Mouse (Mus musculus) intestine, embryonic 14.5 days (tissue): ENCODE measurements around the gene Ms4a5. TPM values are rescaled to one million over a fixed set of nuclear protein-coding genes. Genes with fewer than 3 reads are reported as not detected.

ENCODE experiments used
- ATAC-seq: fragments of 200-750 bp; cut with Nextera tagmentation; replicated peaks from 2 replicates; pipeline ENCODE4 v1.8.0; 2017; ENCODE audit warnings: low read depth, moderate number of reproducible peaks, moderate TSS enrichment, moderate library complexity; ENCODE audit not compliant: low FRiP score, low TSS enrichment
- DNase-seq: peaks from one replicate; pipeline ENCODE4 v3.0.0-alpha.2; 2018; ENCODE audit warnings: low spot score
- H3K27ac ChIP-seq: fragments of 300-500 bp; sonication (generic); 2 replicates; pipeline ENCODE4 v1.5.1; 2014; ENCODE audit warnings: low read depth, mild to moderate bottlenecking, control low read depth
- H3K27me3 ChIP-seq: fragments of 300-500 bp; sonication (generic); replicated peaks from 2 replicates; pipeline ENCODE4 v1.6.1; 2014; ENCODE audit warnings: low read length, control low read depth; ENCODE audit not compliant: control insufficient read depth, insufficient read depth
- H3K36me3 ChIP-seq: fragments of 300-500 bp; sonication (generic); 2 replicates; pipeline ENCODE4 v1.6.1; 2014; ENCODE audit warnings: low read length, control low read depth; ENCODE audit not compliant: control insufficient read depth, insufficient read depth
- H3K4me1 ChIP-seq: fragments of 300-500 bp; sonication (generic); replicated peaks from 2 replicates; pipeline ENCODE4 v1.6.1; 2014; ENCODE audit warnings: low read length, control low read depth, mixed read lengths; ENCODE audit not compliant: control insufficient read depth, insufficient read depth
- H3K4me2 ChIP-seq: fragments of 300-500 bp; sonication (generic); 2 replicates; pipeline ENCODE4 v1.6.1; 2014; ENCODE audit warnings: low read length
- H3K4me3 ChIP-seq: fragments of 300-500 bp; sonication (generic); 2 replicates; pipeline ENCODE4 v1.5.1; 2014; ENCODE audit warnings: low read depth, low read length, control low read depth, mixed read lengths
- H3K9ac ChIP-seq: fragments of 300-500 bp; sonication (generic); 2 replicates; pipeline ENCODE4 v1.6.1; 2014; ENCODE audit warnings: mild to moderate bottlenecking, low read length
- H3K9me3 ChIP-seq: fragments of 300-500 bp; sonication (generic); 2 replicates; pipeline ENCODE4 v1.6.1; 2016; ENCODE audit warnings: low read length, control low read depth; ENCODE audit not compliant: control insufficient read depth
- WGBS: fragments of 180-500 bp; shearing (Covaris S2); extraction: QIAGEN DNeasy Blood & Tissue Kit; methylation state at CpG from one replicate; pipeline ENCODE4 v1.1.7; 2014; 5-methylcytosine and 5-hydroxymethylcytosine counted together
- polyA plus RNA-seq: library from polyadenylated mRNA; unstranded; fragments of >200 nt; fragmentation: Nextera tagmentation; extraction: Ambion mirVana; gene quantifications from 2 replicates; pipeline ENCODE4 v1.2.1, GENCODE M21; 2014

The Ms4a5 gene
- polyA plus RNA-seq, 1 experiment from 2014 or later: not detected

DNA sequence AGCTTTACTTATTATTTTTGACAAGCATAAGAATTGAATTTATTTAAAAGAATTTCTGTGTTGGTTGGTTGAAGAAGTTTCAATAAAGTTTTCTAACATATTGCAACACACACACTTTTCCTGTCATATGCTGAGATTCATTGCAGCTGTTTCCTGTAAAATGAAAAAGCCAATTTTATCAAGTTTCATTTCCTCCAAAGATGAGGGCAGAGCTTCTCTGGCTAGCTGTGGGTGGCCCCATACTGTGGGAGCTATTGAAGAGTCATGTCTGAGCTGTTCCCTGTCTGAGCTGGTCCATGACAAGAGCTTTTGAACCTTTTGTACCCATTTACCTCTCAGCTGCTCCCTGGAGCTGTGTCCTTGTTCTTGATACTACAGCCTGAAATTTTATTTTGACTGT, 39.4 kb downstream of the Ms4a5 start:
- Histone ChIP-seq H3K4me2 (no peak overlapping the region), H3K9ac (no peak overlapping the region), H3K27ac (no peak overlapping the region), H3K4me3 (no peak overlapping the region), H3K4me1 (no peaks in the 10 kb centered on the region), H3K27me3 (no peaks in the 10 kb centered on the region), H3K36me3 (no peaks in the 10 kb centered on the region), H3K9me3 (no peaks in the 10 kb centered on the region)
- DNase-seq (no peak), ATAC-seq (no peak)

DNA sequence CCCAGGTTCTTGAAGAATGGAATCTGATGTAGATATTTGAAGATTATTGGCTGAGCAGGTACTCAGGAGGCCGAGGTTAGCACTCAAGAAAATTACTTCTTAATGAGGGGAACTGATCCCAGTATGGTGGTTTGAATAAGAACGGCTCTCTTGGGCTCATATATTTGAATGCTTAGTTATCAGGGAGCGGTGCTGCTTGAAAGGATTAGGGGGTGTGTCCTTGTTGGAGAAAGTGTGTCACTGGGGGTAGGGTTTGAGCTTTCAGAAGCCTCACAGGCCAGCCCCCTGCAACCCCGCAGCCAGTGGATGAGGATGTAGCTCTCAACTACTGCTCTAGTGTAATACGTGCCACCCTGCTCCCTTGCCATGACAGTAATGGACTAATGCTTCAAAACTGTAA, 41.1 kb downstream of the Ms4a5 start:
- Histone ChIP-seq H3K27ac (no peak overlapping the region), H3K27me3 (no peaks in the 10 kb centered on the region), H3K4me2 (no peak overlapping the region), H3K9ac (no peak overlapping the region), H3K4me1 (no peaks in the 10 kb centered on the region), H3K9me3 (no peaks in the 10 kb centered on the region), H3K4me3 (no peak overlapping the region), H3K36me3 (no peaks in the 10 kb centered on the region)
- WGBS: 71% methylated on average over 5 of the region's 5 CpGs
- DNase-seq (no peak), ATAC-seq (no peak)

DNA sequence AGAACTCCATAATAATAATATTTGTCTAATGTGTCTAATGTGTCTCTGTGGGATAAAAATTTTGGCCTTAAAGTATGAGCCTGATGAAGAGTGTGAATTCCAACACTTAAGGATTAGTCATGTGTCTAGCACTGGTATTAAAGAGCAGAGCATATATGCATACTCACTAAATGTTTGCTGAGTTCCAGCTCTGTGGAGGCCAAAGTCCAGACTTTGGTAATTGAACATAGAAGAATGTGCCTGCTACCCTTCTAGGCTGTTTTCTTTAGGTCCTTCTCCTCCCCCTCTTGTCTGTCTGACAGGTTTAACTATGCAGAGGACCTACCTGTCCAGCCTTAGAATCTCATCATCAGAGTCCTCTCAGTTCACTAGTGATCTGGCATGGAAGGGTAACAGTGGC, 47.9 kb downstream of the Ms4a5 start:
- H3K9me3 ChIP-seq: no peaks in the 10 kb centered on the region
- H3K27ac ChIP-seq: peak overlapping the region; percentile 76
- no peak overlapping the region for H3K4me2 ChIP-seq
- H3K36me3 ChIP-seq: no peaks in the 10 kb centered on the region
- DNase-seq: no peak
- no peaks in the 10 kb centered on the region for H3K4me1 ChIP-seq
- 0 out of 2 replicates have a peak, but pooled peaks have one; percentile 19 for ATAC-seq
- no peak overlapping the region for H3K9ac ChIP-seq
- H3K27me3 ChIP-seq: no peaks in the 10 kb centered on the region
- H3K4me3 ChIP-seq: no peak overlapping the region

DNA sequence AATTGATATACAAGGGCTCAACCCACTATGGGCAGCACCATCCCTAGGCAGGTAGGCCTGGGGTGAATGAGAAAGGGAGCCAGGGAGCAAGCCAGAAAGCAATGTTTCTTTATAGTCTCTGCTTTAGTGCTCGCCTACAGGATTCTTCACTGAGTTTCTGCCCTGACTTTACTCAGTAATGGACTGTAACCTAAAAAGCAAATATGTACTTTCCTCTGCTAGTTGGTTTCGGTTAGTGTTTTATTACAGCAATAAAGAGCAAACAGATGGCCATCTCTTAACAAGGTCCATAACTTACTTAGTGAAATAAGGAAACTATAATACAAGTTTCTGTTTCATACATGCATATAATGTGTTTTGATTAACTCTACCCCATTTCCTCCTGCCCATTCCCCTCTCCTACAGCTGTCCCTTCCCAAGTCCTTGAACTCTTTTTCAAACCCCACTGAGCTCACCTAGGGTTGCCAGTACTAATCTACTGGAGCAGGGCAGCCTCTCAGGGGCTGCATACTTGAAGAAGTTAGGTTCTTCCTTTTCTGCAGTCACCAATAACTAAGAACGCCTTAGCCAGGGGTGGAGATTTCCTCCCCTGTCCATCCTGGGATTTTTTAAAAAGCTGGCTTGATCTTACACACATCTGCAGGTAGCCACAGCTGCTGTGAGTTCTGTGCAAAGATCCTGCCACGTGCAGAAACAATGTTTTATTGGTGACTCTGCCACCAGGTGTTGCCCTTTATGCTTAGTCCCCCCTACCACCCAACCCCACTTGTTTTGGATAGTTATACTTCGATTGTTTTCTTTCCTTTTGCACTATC, 48.5 kb downstream of the Ms4a5 start:
- no peaks in the 10 kb centered on the region for H3K4me1 ChIP-seq
- no peaks in the 10 kb centered on the region for H3K9me3 ChIP-seq
- no peaks in the 10 kb centered on the region for H3K36me3 ChIP-seq
- 51% methylated on average over 5 of the region's 5 CpGs for WGBS
- H3K4me3 ChIP-seq: no peak overlapping the region
- DNase-seq: peak; percentile 51
- no peaks in the 10 kb centered on the region for H3K27me3 ChIP-seq
- H3K27ac ChIP-seq: peak overlapping the region; percentile 76
- peak; percentile 85 for ATAC-seq
- no peak overlapping the region for H3K9ac ChIP-seq
- H3K4me2 ChIP-seq: no peak overlapping the region

DNA sequence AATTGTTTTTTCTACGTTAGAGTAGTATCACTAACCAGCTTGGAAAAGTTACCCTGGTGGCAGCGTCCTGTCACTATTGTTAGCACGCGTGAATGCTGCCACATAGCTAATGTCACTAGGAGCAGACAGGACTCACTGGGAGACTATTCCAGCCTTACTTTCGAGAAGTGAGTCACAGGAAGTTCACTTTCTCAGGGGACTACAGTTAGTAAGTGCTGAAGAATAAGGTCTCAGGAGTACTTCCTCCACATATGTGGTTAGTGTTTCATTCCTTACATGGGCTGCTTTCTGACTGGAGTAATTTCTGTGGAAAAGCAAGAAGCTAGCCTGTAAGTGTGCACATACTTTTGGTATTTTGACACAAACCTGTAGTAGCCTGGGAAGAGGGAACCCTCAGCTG, 49.4 kb downstream of the Ms4a5 start:
- Histone ChIP-seq H3K4me1 (no peaks in the 10 kb centered on the region), H3K36me3 (no peaks in the 10 kb centered on the region), H3K27ac (peak overlapping the region; percentile 76), H3K4me3 (no peak overlapping the region), H3K4me2 (no peak overlapping the region), H3K27me3 (no peaks in the 10 kb centered on the region), H3K9ac (no peak overlapping the region), H3K9me3 (no peaks in the 10 kb centered on the region)
- DNase-seq (no peak), ATAC-seq (no peak)
- 81% methylated on average over 5 of the region's 5 CpGs for WGBS

DNA sequence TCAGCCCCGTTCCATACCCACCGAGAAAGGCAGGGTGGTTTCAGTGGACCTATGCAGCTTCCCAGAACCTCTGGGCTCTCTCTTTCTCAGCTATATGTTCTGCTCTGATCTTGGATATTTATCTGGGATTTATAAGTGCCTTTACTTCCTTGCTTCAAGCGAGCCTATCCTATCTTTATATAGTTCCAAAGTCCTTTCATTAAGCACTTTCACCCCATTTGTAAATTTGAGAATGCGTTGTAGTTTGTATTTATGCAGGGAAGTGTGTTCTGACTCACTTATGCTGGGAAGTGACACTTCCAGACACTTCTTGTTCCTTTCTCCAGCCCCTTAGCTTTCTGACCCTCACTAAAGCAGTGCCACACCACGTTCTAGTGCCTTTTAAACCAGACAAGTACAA, 51.3 kb downstream of the Ms4a5 start, which contains the start of gene Ms4a12:
Ms4a12 (minus strand) TSS at position 101 of the 400 bp plus-strand sequence.
- Histone ChIP-seq H3K36me3 (no peaks in the 10 kb centered on the region), H3K27me3 (no peaks in the 10 kb centered on the region), H3K9me3 (no peaks in the 10 kb centered on the region), H3K4me2 (no peak within 1 kb of the TSS), H3K27ac (no peak within 1 kb of the TSS), H3K4me3 (no peak within 1 kb of the TSS), H3K4me1 (no peaks in the 10 kb centered on the region), H3K9ac (no peak within 1 kb of the TSS)
- WGBS: 67% methylated on average over 5 of the region's 5 CpGs
- DNase-seq (no peak), ATAC-seq (no peak)

Other genes with a start within 250 kb of the Ms4a5 start
- gene Ms4a8a, start 202.8 kb downstream of the Ms4a5 start, polyA plus RNA-seq: 4.6 and 8.3 TPM in 2 replicates
- gene 1700017D01Rik, start 153.0 kb downstream of the Ms4a5 start, polyA plus RNA-seq: not detected in 2 replicates
- not detected in 2 replicates for gene 1700025F22Rik, start 118.6 kb downstream of the Ms4a5 start, polyA plus RNA-seq
- not detected in 2 replicates for gene Ms4a13, start 87.1 kb downstream of the Ms4a5 start, polyA plus RNA-seq
- gene Ms4a12, start 51.4 kb downstream of the Ms4a5 start, polyA plus RNA-seq: 0.16 TPM in 1 of 2 replicates, not detected in the other
- gene Ms4a1, start 17.6 kb downstream of the Ms4a5 start, polyA plus RNA-seq: not detected in 2 replicates
- 0.09 and 0.16 TPM in 2 replicates for gene Ms4a14, start 30.6 kb upstream of the Ms4a5 start, polyA plus RNA-seq
- gene Ms4a7, start 52.3 kb upstream of the Ms4a5 start, polyA plus RNA-seq: 2.6 and 3.5 TPM in 2 replicates
- gene Ms4a4a, start 91.7 kb upstream of the Ms4a5 start, polyA plus RNA-seq: 3.5 and 3.7 TPM in 2 replicates
- gene Ms4a4c, start 120.9 kb upstream of the Ms4a5 start, polyA plus RNA-seq: 1.3 and 1.8 TPM in 2 replicates
- gene Ms4a4b, start 159.7 kb upstream of the Ms4a5 start, polyA plus RNA-seq: 0.08 TPM in 2 replicates
- 9.1 and 10.7 TPM in 2 replicates for gene Ms4a6c, start 185.5 kb upstream of the Ms4a5 start, polyA plus RNA-seq
- gene Gm8369, start 202.1 kb upstream of the Ms4a5 start, polyA plus RNA-seq: not detected in 2 replicates
- 7.7 and 8.8 TPM in 2 replicates for gene Ms4a6b, start 232.6 kb upstream of the Ms4a5 start, polyA plus RNA-seq